Mouse (Mus musculus) large intestine, adult 2 months (tissue): ENCODE measurements at regions not wholly inside any gene's neighbourhood (a gene's known extent, or its start where the extent isn't known, plus 50 kb on each side); places are given as distances from the start of the nearest gene placed in this dataset.
A peak's percentile ranks its signal among the peaks of the same experiment; 100 is the strongest.

Experiments
- DNase-seq: peaks from one replicate; pipeline ENCODE4 v3.0.0-alpha.2; 2012; ENCODE audit warnings: low read depth, low spot score
- WGBS: fragments of 180-500 bp; shearing (Covaris S2); methylation state at CpG from one replicate; pipeline ENCODE4 v1.1.7; 2018; 5-methylcytosine and 5-hydroxymethylcytosine counted together

DNA sequence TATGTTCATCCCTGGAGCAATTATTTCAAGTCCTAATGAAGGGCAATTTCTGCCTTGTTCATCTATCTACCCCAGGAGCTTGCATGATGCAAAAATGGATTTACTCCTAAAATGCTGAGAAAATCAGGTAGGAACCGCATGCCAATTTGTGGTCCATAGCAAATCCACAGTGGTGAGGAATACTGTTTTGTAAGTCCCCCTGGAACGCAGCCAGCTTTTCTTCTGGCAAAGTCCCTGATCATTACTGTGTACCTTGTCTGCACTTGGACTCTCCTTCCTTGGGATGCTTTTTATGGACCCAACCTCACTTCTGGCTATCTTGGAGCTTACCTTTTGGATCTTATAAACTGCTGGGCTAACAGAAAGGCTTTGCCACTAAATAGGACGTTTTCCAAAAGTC lies 137.2 kb downstream of the Gm13691 start:
- DNase-seq = no peak
- WGBS = 81% methylated on average over 3 of the region's 3 CpGs

DNA sequence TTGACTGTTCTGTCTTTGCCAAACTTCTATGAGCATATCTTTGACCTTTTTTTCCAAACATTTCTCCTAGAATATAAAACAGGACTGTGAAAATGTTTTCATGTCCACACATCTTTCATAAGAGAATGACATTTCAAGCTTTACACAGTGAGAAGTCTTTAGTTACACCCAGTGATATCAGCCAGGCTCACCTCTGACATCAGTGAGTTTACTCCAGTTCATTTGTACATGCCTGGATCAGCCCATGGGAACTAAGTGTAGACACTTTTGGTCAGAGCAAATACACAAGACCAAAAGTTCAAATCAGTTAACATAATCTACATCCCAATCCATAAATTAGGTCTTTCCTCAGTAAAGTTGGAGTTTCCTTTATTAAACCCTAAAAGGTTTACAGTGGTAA lies 171.4 kb downstream of the Gm13691 start:
- DNase-seq = no peak

DNA sequence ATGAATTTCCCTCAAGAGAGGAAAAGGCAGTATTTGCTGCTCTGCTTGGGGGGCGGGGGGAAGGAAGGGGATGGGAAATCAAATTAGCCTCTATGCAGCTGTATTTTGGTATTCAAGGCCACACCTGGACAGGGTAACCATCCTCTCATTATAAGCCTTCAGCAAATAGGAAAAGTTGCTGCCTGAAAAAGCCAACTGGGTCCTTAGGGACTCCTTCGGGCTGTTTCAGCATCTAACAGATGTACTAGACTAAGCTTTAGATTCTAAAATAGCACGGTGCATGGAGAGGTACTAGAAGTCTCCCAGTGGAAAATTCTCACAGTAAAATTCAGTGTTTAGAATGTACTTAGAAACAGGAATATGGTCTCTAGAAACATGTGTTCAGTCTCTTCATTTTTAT lies 183.1 kb downstream of the Gm13691 start:
- no peak for DNase-seq
- 72% methylated on average over 3 of the region's 3 CpGs for WGBS

DNA sequence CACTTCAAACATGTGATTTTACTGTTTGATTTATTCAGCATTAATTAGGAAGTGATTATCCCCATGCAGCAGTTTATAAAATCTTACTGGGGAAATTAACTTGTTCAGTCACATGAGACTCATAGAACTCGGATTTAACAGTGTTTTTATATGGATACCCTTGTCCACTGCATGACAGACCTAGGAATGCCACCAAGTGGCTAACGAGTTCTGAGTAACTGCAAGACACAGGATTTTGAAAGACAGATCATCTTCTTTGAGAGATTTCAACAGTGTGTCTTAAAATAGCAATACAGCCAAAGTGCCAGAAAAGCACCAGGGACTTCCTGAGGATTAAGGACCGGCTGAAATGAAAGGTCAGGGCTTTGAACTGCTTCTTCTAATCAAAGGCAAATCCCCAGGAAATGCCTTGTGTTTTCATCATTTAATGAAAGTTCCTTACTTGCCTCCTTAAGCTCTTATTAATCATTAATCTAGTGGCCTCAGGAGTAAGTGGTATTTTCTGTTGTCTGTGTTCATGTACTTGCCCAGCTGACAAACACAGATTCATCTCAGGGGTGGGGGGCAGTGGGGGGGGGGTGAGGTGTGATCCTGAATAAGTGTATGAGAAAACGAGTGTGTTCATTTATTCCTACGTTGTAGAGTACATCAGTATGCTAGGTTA lies 193.4 kb downstream of the Gm13691 start:
- no peak for DNase-seq
- 42% methylated on average over 5 of the region's 5 CpGs for WGBS

DNA sequence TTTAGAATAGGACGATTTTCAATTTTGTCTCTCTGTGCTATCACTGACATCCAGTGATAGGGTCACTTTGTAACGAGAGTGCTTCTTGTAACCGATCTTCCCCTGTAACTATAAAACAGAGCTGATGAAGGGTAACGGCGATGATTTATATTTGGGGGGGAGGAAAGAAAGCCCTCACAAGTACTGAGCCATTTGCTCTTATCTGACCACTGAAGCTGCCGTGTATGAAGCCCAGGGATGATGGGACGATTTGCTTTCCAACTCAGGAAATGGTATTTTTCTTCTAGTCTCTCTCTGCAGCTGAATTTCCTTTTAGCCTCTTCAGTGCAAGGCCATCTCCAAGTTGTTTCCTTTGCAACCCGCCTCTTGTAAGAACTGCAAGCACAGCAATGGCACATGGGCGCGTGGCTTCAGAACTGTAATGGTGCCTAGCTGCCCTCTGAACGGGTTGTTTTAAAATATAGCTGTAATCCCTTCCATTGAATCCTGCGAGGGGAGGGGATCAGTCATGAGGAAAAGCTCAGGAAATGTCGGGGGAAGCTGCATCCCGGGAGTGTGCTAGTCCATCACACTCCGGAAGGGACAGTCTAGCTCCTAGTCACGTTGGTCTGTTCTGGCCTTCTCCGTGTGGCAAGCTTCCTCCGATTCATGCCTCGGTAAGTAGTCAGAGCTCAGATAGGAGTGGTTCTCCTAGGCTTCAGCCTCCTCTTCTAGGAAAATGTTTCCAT lies 194.1 kb downstream of the Gm13691 start:
- 70% methylated on average over 19 of the region's 19 CpGs for WGBS
- DNase-seq = no peak

DNA sequence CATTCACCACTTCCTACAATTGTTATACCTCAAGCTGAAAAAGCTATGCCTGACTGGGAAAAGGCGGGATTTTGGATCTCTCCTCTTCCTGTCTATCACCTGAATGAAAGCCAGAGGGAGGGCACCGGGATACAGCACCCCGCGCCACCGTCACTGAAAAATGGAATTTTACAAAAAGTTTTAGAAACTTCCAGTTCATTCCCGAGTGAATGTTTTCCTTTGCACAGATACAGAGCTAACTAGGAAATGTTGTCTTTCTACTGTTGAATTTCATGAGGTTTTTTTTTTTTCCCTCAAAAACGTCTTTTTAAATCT lies 194.6 kb downstream of the Gm13691 start:
- DNase-seq = no peak
- WGBS = 83% methylated on average over 7 of the region's 7 CpGs

DNA sequence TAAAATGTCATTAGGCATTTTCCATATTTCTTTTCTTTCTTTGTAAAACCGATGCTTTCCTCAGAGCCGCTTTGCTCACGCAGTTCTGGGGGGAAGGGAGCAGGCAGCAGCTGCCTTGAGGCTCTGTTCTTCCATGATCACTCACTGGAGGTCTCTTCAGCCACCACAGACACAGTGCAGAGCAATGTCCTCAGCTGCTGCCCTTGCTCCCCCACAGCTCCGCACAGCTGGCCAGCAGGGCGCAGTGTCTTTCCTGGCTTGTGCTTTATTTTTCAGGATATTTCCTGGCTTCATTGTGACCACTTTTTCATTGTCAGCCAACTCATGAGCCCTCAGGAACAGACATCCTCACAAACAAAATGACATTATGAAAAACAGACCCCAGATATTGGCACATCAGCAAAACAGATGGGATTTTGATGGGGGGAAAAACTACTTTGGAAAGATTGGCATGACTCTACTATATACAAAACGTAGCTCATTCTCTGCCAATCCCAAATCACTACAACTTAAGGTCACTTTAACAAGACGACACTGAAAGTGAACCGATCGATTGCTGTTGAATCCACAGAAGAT lies 195.9 kb downstream of the Gm13691 start:
- DNase-seq = no peak
- 56% methylated on average over 9 of the region's 9 CpGs for WGBS

DNA sequence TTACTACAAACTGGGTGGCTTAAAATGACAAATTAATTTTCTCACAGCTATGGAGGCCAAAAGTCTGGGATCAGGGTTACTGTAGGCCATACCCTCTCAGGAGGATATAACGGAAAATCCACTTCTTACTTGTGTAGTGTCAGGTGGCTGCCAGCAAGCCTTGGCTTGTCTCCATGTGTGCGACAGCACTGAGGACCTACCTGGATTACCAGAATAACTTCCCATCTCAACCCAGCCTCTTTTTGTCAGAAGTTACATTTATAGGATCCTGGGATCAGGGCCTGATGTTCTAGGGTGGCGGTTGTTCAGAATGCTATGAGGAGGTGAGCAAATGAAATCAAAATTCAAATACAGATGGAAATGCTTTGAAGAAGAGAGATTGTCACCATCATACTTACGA lies 197.1 kb downstream of the Gm13691 start:
- 96% methylated on average over 4 of the region's 4 CpGs for WGBS
- DNase-seq = no peak

DNA sequence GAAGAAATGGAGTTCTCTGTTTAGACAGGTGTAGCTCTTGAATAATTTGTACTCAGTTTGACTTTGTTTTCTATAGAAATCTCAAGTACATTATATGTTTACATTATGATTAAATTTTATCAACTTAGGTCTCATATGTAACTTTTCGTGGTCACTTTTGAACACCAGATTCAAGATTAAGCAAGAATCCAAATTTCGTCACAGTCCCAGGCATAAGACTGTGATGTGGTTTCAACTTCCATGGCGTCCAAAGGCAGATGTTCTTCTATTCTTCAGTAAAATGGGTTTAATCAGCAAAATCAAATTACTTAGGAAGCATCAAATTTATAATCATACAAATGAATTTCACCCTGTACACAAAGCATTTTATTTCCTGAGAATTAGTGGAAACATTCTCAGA lies 198.9 kb downstream of the Gm13691 start:
- no peak for DNase-seq
- 89% methylated on average over 3 of the region's 3 CpGs for WGBS

DNA sequence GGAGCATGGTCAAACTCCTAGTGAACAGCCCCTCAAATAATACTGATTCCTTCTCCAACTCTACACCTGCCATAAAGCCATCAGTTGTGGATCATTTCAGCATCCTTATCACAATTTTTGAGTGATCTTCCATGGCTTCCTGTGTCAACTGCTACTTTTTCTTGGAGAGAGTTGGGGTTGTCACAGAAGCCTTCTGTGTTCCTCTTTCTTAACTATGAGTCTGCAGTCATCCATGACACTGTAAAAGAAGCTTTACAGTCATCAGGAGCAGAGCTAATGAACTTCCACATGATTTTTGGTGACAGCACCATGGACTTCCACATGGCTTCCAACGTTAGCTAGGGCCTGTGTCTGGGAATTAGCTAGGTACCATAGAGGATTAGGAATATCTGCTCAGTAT lies 208.1 kb downstream of the Calcrl start:
- DNase-seq = no peak
- 85% methylated on average over 1 of the region's 1 CpGs for WGBS

DNA sequence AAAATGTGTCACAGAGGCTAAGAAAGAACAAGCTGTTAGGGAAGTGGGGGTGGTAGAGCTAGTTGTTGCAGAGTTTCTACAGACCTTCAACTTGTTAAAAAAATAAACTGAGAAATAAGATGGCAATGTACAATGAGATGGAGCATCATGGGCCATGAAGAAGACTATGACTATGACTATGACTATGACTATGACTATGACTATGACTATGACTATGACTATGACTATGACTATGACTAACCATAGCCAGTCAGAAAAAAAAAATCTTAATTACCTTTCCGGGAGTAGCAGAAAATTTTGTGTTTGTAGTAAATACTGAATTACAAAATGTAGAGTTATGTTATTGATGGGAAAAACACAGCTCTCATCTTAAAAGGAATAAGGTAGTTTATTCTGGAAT lies 203.2 kb downstream of the Calcrl start:
- no peak for DNase-seq
- 93% methylated on average over 1 of the region's 1 CpGs for WGBS

DNA sequence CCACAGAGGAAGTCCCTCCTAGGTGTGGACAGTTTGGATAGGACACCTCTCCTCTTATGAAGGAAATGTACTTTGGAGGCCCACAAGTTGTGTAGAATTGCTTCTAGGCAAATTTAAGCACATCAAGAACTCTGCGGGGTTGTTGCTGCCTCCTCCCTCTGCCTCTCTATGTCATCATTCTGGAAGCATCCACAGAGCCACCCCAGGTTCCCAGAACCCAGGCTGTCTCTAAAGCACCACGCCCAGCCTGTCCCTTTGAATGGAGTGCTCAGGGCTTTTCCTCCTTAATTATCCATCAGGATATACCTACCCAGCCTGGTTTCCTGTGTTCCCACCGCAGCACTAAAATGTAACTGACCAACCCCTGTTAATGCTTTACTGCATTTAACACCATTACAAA lies 195.4 kb downstream of the Calcrl start:
- WGBS = 41% methylated on average over 3 of the region's 3 CpGs

DNA sequence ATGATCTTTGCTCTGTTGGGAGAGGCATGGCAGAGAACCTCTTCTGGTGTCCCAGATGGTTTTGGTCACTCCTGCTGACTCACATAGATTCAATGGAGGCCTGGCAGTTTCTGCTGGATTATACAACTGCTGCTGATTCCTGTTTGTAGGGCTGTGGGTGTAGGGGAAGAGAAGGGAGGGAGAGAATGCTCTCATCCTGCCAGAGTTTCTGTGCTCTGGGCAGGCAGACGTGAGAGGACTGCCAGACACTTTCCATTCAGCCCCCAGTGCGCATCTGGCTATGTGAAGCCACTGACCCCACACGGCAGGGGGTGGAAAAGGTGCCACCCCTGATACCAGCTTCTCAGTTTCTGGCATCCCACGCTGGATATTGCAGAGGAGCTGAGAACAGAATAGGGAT lies 189.6 kb downstream of the Calcrl start:
- DNase-seq = no peak
- 93% methylated on average over 4 of the region's 4 CpGs for WGBS

More for the DNA sequence above, 195.4 kb downstream of the Calcrl start:
- no peak for DNase-seq

DNA sequence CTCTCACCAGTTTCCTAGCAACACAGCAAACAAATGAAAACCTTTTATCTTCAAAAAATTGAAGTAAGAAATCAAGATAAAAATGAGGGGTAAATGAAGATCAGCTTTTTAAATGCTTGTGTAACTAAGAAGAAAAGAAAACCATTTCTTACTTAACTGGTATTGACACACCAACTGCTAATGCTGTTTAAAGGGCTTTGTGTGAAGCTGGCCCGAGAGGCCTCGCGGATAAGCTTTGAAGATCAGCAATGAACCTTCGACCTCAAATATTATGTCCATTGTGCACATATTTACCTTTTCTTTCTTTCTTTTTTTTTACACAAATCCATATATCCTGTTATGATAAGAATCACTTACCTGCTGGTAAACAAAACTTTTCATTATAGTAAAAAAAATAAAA lies 184.0 kb downstream of the Calcrl start:
- 28% methylated on average over 4 of the region's 4 CpGs for WGBS
- DNase-seq = no peak

DNA sequence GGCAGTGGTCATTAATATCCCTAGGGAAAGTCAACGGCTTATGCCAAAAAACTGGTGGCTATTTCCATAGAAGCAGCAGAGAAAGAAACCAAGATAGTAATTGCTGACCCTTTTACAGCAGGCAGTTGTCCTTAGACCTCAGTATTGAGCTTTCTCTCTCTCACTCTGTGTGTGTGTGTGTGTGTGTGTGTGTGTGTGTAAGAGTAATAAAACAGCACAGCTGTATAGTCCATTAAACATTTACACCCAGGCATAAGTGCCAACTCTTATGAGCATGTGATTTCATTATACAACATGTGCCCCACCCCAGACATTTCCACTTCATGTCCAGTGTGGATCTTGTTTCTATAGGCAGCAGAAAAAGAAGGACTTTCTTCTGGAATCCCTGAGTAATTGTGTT lies 183.2 kb downstream of the Calcrl start:
- WGBS = 7% methylated on average over 1 of the region's 1 CpGs
- peak; percentile 82 for DNase-seq

DNA sequence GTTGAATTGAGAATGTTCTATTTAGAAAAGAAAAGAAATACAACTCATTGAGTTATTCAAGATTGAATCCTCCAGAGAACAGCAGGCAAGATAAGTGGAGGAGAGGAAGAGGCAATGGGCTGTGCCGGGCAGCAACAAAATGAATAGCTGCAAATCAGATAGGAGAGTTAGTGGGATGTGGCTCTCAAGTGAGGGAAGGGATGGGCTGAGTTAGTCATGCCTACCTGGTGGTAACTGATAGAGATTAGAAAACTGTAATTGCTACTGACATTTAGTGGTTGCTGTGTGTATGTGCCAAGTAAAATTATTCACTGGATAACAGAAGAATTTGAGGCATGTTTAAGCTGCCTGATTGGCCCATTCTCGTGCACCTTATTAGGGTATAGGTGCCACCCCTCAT lies 179.3 kb downstream of the Calcrl start:
- no peak for DNase-seq
- 85% methylated on average over 2 of the region's 2 CpGs for WGBS

DNA sequence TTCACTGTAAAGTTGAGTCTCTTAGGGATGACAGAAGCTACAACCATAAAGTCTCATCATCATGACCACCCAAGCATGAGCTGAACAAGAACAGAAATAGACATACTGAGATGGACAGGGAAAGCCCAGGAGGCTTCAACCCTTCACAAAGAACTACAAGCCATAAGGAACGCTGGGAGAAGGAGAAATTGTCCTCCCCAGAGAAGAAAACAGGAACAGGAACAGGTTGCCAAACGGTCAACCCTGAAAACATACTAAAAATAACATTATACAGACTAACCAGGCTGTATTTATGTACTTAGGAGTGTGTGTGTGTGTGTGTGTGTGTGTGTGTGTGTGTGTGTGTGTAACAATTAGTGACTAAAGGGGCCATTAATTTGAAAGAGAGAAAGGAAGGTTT lies 178.6 kb downstream of the Calcrl start:
- 50% methylated on average over 2 of the region's 2 CpGs for WGBS
- DNase-seq = no peak

DNA sequence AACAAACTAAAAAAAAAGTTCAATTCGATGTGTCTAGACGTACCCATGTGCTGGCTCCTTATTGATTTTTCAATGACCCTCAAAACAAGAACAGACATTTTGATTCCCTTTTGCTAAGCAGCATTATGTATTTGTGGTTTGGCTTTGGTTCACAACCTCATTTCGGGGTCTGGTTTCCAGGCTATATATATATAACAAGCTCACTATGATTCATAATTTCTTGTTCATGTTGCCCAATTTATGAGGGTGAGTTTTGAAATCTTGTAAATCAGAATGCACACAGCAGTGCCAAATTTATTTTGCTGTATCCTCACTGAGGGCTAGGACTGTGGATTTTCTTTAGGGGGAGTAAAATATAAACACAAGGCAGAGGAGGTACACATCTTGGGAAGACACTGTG lies 177.0 kb downstream of the Calcrl start:
- DNase-seq = no peak
- WGBS = 85% methylated on average over 3 of the region's 3 CpGs

DNA sequence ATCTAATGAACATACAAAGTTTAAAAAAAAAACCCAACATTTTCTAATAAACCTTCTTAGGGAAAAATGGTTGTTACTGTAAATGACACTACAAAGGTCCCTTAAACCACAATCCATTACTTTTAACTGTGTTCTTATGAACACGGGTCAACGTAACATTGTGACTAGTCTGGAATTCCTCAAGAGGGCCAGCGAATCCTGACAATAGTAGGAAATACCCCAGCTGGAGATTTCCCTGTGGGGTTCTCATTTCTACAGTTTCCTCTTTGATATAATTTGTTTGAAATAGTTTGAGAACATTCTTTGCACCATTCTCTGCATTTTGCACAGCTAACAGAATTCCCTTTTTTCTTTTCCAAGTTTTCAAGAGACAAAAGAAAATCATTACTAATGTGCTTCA lies 175.3 kb downstream of the Calcrl start:
- 71% methylated on average over 3 of the region's 3 CpGs for WGBS
- no peak for DNase-seq

DNA sequence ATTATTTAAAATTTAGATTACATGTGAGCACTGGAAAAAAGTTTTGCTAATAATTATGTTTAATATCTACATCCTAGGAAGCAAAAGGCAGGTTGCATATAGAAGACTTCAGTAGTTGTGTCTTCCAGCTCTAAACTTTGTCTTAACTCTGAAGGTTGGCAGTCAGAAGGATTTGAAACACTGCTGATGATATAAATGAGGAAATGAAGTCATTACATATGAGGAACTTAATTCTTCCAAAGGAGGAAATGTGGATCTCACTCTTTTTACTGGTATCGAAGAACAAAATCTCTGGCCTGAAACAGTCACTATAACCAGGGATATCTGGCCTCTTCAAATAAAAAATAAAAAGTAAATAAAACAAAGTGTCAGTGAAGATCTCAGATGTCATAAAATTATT lies 173.1 kb downstream of the Calcrl start:
- WGBS = 51% methylated on average over 1 of the region's 1 CpGs

DNA sequence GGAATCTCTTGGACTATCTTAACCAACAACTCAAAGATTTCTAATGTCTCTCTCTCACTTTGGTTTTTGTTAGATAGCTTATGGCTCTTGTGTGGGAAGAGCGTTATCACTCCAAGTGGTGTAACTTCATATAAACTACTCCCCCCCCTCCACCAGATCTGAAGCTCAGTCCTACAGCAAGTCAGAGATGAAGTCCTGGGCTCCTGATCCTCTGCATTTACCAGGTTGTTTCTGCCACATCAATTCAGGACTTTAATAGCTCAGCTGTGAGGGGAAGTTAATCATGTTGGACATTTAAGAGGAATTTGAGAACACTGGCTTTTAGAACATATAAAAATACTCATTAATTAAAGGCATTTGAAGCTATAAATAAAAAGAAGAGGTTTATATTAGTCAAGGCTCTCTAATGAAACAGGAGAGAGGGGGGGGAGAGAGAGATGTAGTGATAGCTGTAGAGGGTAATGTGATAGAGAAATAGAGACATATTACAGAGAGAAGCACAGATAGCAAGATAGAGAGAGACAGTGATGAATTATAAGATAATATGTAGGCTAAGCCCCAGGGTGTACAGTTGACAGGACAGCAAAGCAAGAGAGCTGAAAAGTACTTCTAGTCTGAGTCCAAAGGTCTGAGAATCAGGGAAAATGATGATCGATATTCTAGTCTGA lies 166.7 kb downstream of the Calcrl start:
- 78% methylated on average over 2 of the region's 2 CpGs for WGBS
- no peak for DNase-seq

More for the DNA sequence above, 173.1 kb downstream of the Calcrl start:
- no peak for DNase-seq
